Mouse (Mus musculus): ENCODE measurements at regions not wholly inside any gene's neighbourhood (a gene's known extent, or its start where the extent isn't known, plus 50 kb on each side); places are given as distances from the start of the nearest gene placed in this dataset.
"Not testable (repeated sequence)": the region's sequence is repeated elsewhere in the genome, so short reads cannot be mapped to it uniquely, and the experiment has no call there.

DNA sequence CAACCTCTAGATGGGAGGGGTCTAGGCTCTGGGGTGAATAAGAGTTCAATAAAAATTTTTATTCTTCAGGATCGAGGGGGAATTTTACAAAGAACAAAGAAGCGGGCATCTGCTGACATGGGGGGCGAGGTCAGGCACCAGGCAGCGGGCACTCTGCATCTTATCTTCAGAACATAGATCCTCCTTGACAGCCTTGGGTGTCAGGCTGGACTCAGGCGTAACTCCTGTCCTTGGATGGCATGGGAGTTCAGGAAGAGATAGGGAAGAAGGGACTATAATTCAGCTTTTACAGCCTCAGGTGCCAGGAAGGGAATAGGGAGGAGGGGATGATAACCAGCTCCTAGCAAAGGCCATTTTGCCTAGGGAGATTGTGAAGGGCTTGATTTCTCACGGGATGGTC is 753.1 kb downstream of the Gm10330 start:
- not testable (repeated sequence) for DNase-seq (ENCODE audit: low read depth, low spot score)

DNA sequence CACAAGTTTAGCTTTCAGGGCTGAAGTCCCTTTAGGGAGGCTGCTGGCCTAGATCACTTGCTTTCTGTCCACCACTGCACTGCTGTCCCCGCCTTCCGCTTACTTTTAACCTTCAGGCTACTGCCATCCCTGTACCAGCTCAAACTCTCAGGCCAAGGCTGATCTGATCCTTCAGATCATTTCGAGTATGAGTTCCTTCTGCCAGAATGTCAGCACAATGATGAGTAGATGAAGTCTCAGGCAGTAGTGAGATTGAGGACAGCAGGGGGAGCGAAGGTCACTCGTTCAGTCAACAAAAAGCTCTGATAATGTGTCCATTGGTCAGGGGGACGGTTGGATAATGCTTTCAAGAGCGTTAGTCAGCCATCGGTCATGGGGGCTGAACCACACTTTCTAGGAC is 756.5 kb downstream of the Gm10330 start:
- DNase-seq (ENCODE audit: low read depth, low spot score), result not testable (repeated sequence)

- DNase-seq (ENCODE audit: low read depth, low spot score), result peak; percentile 0
These were observed 769.9 kb downstream of the Gm10330 start for GRCm38 (mm10) chr12:23010199-23010598.

DNA sequence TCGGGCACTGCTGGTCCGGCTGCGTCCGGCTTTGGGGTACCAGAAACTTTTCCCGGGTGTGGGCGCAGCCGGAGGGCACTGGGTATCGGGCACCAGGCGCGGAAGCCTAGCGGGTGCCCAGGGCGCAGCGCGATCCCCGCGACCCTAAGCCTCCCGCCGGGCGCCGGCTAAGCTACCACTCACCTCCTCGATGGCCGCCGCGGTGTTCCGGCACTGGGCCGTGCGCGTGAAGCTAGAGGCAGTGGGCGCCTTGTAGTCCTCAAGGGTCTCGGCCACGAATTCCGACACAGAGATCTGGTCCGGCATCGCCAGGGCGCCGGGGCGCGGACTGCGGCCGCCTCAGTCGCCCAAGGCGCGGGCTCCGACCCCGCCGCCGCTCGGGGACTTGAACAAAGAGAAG is 770.4 kb downstream of the Gm10330 start:
- DNase-seq (ENCODE audit: low read depth, low spot score), result not testable (repeated sequence)
